Mouse (Mus musculus) myocyte (in vitro differentiated cells): ENCODE results near the gene Alk.

Experiments
- MAX ChIP-seq: IDR thresholded peaks from one replicate; pipeline ENCODE4 v1.6.1; 2011; ENCODE audit warnings: low read depth, mild to moderate bottlenecking, control low read depth
- POLR2A ChIP-seq: IDR thresholded peaks from one replicate; pipeline ENCODE4 v1.6.1; 2011; ENCODE audit warnings: low read depth, mild to moderate bottlenecking, control low read depth, moderate library complexity; ENCODE audit not compliant: insufficient read length
- TCF12 ChIP-seq: IDR thresholded peaks from one replicate; pipeline ENCODE4 v1.6.1; 2011; ENCODE audit warnings: mild to moderate bottlenecking, control low read depth; ENCODE audit not compliant: poor library complexity, insufficient read depth, severe bottlenecking

DNA sequence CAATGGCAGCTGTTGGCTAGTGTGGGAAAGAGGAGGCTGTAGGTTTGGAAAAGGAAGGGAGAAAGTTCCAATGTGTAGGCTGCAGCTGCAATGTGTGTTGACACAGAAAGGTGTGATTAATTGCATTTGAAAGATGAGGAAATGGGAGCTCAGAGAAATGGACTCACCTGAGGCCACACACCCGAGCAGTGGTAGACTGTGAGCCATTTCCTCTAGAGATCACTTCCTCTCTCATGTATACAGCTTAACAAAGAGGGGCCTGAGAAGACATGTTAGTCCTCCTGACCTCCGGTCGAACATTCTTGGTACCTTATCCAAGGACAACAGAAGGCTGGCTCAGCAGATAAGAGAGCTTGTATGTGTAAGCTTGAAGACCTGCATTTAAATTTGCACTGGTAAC, 691.2 kb downstream of the Alk start:
- TF ChIP-seq TCF12, result no peak
- TF ChIP-seq MAX, result no peak
- no peak for TF ChIP-seq POLR2A
